Mouse (Mus musculus) ovary, adult 10 weeks (tissue): ENCODE results near the gene Smyd2. TPM values are rescaled to one million over a fixed set of nuclear protein-coding genes. Genes with fewer than 3 reads are reported as not detected.

Experiments used
- polyA plus RNA-seq: library from polyadenylated mRNA; stranded (reverse); fragments of 350-450 nt; fragmentation: Illumina TruSeq; extraction: RNeasy Lipid Tissue Mini Kit (QIAGEN cat#74804); gene quantifications from one replicate; pipeline ENCODE4 v1.2.3, GENCODE M21; 2014

Smyd2 gene
- polyA plus RNA-seq, result 9.4 TPM

GRCm38 (mm10) chr1:189921818-189922592 lies at the start of gene Smyd2:
TSS of gene Smyd2 (minus strand) at chr1:189922363.

Other genes starting within 250 kb of the Smyd2 start
- 36.9 TPM for gene Cenpf, start 234.3 kb downstream of the Smyd2 start, polyA plus RNA-seq
- 11.1 TPM for gene Ptpn14, start 194.1 kb downstream of the Smyd2 start, polyA plus RNA-seq
- 8.7 TPM for gene Prox1, start 248.4 kb upstream of the Smyd2 start, polyA plus RNA-seq